Mouse (Mus musculus): ENCODE results near the gene Col1a1.

Gene Col1a1

GRCm38 (mm10) chr11:94996101-94996500 lies 60.1 kb downstream of the Col1a1 start:
- no peak for DNase-seq (ENCODE audit: low spot score)

- no peak for DNase-seq (ENCODE audit: low spot score)
Observed at GRCm38 (mm10) chr11:94996984-94997383, 61.0 kb downstream of the Col1a1 start.

GRCm38 (mm10) chr11:94997596-94997995 lies 61.6 kb downstream of the Col1a1 start:
- no peak for DNase-seq (ENCODE audit: low spot score)

- no peak for DNase-seq (ENCODE audit: low spot score)
Observed at GRCm38 (mm10) chr11:94998041-94998531, 62.1 kb downstream of the Col1a1 start.

GRCm38 (mm10) chr11:95000128-95000527 lies 64.1 kb downstream of the Col1a1 start:
- DNase-seq (ENCODE audit: low spot score): no peak

GRCm38 (mm10) chr11:95000548-95000947 lies 64.5 kb downstream of the Col1a1 start:
- no peak for DNase-seq (ENCODE audit: low spot score)

- DNase-seq (ENCODE audit: low spot score): no peak
Observed at GRCm38 (mm10) chr11:95001058-95001457, 65.0 kb downstream of the Col1a1 start.

- DNase-seq (ENCODE audit: low spot score): no peak
Observed at GRCm38 (mm10) chr11:95001584-95002347, 65.7 kb downstream of the Col1a1 start.
